Mouse (Mus musculus) cerebellum, adult (tissue): Measurements from ENCODE around the gene Slc1a2.

Experiments used
- ATAC-seq: cut with Nextera tagmentation; 2 replicates; pipeline ENCODE4 v1.9.2; 2017; ENCODE audit warnings: mild to moderate bottlenecking, moderate library complexity, mixed read lengths; ENCODE audit not compliant: insufficient number of reproducible peaks, low FRiP score, low TSS enrichment

Slc1a2 gene

GRCm38 (mm10) chr2:102805761-102806496, 147.5 kb downstream of the Slc1a2 start:
- ATAC-seq, result no peak

GRCm38 (mm10) chr2:102807633-102808032, 149.2 kb downstream of the Slc1a2 start:
- no peak for ATAC-seq

- ATAC-seq, result no peak
Observed at GRCm38 (mm10) chr2:102809436-102809835, 151.0 kb downstream of the Slc1a2 start.

GRCm38 (mm10) chr2:102812756-102813155, 154.3 kb downstream of the Slc1a2 start:
- no peak for ATAC-seq

- ATAC-seq, result no peak
Observed at GRCm38 (mm10) chr2:102815289-102815809, 156.9 kb downstream of the Slc1a2 start.

- no peak; the same call in 1 of the 2 replicates for ATAC-seq
Observed at GRCm38 (mm10) chr2:102820225-102820711, 161.8 kb downstream of the Slc1a2 start.

- ATAC-seq, result no peak
Observed at GRCm38 (mm10) chr2:102820790-102821189, 162.3 kb downstream of the Slc1a2 start.

- no peak for ATAC-seq
Observed at GRCm38 (mm10) chr2:102822036-102822435, 163.6 kb downstream of the Slc1a2 start.

- ATAC-seq, result no peak
Observed at GRCm38 (mm10) chr2:102825961-102826633, 167.6 kb downstream of the Slc1a2 start.

GRCm38 (mm10) chr2:102827841-102828240, 169.4 kb downstream of the Slc1a2 start:
- ATAC-seq, result no peak

- no peak for ATAC-seq
Observed at GRCm38 (mm10) chr2:102828381-102828780, 169.9 kb downstream of the Slc1a2 start.

GRCm38 (mm10) chr2:102829201-102829600, 170.7 kb downstream of the Slc1a2 start:
- ATAC-seq, result no peak

- ATAC-seq, result no peak
Observed at GRCm38 (mm10) chr2:102831547-102831946, 173.1 kb downstream of the Slc1a2 start.

GRCm38 (mm10) chr2:102838179-102838578, 179.7 kb downstream of the Slc1a2 start:
- no peak for ATAC-seq
